Mouse (Mus musculus) T-helper 1 cell (primary cell): ENCODE data around the gene Crym.

ENCODE experiments used
- in situ Hi-C: fragments of 300-600 bp; cut with MboI, MseI; formaldehyde crosslinking; loops from one replicate; pipeline ENCODE4 v1.15.1; 2025; ENCODE audit warnings: high pct_unique_total_duplicates

Gene Crym

DNA sequence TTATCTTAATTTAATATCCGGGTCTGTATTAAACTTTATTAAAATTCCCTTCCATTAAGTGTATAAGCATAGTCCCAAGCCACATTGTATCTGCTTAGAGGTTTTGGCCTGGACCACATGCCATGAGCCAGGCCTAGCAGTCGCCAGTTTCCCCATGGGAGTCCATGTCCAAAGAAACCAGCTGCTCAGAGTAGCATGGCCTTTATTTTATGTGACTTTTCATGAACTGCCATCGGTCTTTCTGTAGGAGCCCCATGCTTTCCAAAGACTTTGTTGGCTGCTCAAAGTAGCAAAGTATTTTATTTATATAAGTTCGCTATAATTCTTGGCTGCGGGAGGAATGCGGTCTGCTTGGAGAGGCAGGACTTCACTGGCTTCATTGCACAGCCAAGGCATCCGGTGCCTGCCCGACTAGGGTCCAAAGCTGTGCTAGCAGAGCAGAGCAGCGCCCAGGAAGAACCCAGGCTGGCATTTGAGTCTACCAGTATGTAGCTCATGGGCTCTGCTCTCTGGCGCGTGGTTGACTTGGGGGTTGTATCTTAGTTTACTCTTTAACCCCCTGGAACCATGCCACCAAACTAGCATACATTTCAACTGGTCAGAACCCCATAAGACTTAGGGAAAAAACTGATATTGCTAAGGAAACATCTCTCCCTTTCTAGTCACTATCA, 38.2 kb downstream of the Crym start:
- in situ Hi-C loops = no loop called here

DNA sequence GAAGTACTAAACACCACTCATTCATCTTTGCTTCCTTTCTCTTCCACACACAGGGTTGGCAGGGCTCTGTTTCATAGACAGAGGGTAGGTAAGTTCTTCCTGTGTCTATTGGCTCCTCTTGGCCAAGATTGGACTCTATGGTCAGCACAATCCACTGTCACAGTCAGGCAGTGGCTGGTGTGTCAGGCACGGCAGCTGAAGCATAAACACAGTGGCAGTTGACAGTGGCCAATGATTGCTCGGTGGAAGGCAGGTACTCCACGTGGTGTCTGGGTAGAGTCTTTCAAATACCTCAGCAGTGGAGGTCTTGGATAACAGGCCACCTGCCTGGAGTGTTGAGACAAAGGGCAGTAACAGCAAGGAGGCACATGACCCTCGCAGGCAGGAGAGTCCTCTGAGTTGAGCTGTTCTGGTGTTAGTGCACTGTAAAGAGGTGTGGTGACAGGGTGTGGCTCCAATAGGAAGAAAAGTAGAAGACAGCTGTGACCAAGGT, 43.7 kb downstream of the Crym start:
- in situ Hi-C loops = no loop called here

DNA sequence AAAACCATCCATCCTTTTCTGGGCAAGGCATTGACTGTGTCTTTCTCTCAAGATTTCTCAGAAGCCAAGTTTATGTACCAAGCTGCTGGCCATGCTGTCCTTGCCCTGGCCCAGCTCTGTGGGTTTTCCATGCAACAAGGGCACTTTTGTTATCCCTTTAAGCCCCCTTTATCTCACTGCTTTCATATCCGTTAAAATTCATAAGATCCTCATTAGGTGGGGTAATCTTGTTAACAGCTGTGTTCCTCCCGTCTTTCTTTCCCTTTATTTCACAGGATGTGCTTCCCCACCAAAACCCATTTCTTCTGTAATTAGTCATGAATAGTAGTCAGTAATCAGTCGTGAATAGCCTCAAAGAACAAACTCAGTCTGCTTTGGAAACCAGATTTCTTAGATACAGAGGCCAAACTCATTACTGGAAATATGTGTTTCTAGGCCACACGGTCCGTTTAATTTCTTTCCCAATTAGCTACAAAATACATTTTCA, 44.3 kb downstream of the Crym start:
- in situ Hi-C loops = no loop called here

DNA sequence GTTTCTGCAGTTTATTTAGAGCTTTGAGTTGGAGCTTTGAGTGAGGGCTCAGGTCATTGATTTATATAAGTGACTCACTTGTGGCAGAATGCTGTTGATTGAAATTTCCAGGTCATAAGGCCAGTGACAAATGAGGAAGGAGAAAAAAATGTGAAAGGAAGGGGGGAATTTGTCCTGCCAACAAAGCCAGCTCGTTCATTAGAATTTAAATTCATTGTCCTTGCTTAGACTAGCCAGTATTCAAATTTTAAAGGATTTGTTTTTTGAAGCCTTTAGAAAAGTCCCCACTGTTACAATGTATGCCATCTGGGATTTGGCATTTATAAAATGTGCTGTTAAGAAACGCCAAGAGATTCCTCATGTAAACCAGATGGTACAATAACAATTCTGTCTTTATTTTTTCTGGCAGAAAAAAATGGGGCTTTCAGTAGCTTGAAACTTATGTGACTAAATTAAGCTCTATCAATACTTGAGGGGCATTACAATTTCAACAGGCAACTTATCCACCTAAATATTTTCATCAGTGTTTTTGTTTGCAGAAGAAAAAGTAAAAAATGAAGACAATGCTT, 45.0 kb downstream of the Crym start:
- in situ Hi-C loops = no loop called here

DNA sequence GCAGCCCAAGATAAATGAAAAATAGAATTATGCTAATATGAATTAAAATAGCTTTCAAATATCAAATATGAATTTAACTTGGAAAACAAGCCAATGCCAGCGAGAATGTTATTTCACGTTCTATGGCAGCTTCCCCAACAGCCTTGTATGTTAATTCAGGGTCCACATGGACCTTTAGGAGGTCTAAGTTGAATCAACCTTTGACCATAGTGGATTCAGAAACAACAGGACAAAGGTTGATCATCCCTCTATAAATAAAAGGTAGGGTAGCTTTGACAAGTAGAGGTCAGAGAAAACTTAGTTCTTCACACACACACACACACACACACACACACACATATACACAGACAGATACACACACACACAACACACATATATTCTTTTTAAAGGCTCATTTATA, 51.0 kb downstream of the Crym start:
- in situ Hi-C loops = no loop called here

DNA sequence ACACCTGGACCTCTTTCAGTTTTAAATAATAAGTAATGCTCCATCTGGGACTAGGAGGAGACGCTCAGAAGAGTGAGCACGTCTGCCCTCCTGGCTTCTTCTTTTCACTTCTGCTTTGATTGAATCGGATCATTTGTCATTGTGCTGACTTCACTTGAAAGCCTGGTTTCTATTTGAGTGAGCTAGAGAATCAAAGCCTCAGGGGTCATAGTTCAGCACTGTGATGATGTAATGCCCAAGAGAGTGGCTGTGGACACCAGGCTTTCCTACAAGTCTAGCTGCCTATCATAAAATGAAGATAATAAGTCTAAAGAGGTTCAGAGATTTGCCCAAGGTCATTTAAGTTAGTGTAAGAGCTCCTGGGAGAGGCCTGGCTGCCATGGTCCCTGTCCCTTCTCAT, 51.7 kb downstream of the Crym start:
- in situ Hi-C loops = no loop called here

DNA sequence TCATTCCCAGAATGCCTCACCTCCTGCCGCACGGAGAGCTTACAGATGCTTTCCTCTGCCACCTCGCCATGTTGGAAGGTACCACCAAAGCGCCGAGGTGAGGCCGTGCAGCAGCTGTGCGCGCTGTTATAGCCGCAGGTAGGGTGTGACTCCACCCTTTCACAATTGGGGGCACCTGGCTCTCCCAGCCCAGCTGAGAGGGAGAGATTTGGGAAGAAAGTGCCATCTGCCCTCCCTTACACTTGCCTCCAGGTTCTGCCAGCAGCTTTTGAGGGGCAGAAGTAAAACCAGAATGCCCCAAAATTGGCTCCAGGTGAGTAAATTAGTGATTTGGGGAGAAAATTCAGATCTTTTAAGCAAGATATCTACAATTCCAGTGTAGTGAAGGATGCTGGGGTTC, 56.7 kb downstream of the Crym start, which contains the start of gene Zp2:
Gene Zp2, minus strand, starts transcription at position 101 of the 400 bp plus-strand sequence.
- in situ Hi-C loops = no loop called here

DNA sequence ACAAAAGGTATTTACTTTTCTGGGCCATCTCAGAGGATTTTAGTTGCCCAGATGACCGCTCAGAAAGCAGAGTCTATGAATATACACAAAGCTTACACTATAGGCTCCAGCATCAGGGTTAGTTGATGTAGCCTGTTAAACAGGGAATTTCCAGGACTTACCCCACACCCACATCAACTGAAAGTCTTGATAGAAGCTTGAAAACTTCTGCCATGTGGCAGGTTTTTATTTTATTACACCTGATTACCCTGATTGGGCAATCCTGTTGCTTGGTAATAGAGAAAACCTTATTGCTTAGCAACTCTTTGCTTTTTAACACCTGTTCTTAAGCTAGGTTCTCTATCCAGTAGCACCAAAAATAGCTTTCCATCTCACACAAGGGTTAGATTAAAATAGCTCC, 59.2 kb downstream of the Crym start:
- in situ Hi-C loops = no loop called here
